Mouse (Mus musculus): ENCODE data around the gene Akap8l.

DNA sequence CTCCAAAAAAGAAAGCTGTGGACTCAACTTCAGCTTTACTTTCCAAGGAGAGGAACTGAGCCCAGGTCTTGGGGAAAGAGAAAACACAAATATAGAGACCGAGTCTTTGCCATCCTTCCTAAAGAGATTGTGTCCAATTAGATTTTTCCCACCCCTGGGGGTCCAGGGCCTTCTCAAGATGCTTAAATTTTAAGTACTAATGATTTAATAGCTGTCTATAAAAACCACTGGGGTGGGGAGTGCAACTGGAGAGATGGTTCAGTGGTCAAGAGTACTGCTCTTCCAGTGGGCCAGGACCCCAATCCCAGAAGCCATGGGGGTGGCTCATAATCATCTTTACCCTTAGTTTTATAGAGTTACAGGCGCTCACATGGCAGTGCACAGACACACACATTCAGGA is 2.0 kb downstream of the Akap8l start:
- TF ChIP-seq ZC3H11A (IDR thresholded peaks at IDR 0.05; ENCODE audit: borderline replicate concordance, low read depth, low read length) (no peak), MAFK (IDR thresholded peaks at IDR 0.05; ENCODE audit: insufficient read depth, low read depth, low read length) (no peak), HCFC1 (IDR thresholded peaks at IDR 0.05; ENCODE audit: borderline replicate concordance, insufficient read depth, low read length) (no peak)
